Mouse (Mus musculus) A20 (cell line): ENCODE measurements at regions not wholly inside any gene's neighbourhood (a gene's known extent, or its start where the extent isn't known, plus 50 kb on each side); places are given as distances from the start of the nearest gene placed in this dataset.
"Not testable (repeated sequence)": the region's sequence is repeated elsewhere in the genome, so short reads cannot be mapped to it uniquely, and the experiment has no call there.

Experiments used
- DNase-seq: peaks from one replicate; pipeline ENCODE4 v3.0.0-alpha.2; 2011; ENCODE audit warnings: low read depth, low spot score

GRCm38 (mm10) chr9:113177918-113178235 lies 530.2 kb downstream of the Pdcd6ip start:
- DNase-seq: no peak

GRCm38 (mm10) chr9:113177181-113177917 lies 530.7 kb downstream of the Pdcd6ip start:
- no peak for DNase-seq

- DNase-seq: no peak
Measured at GRCm38 (mm10) chr9:113171767-113172405, 536.2 kb downstream of the Pdcd6ip start.

- no peak for DNase-seq
Measured at GRCm38 (mm10) chr9:113162897-113163874, 544.9 kb downstream of the Pdcd6ip start.

- DNase-seq: no peak
Measured at GRCm38 (mm10) chr9:113160011-113160410, 548.0 kb downstream of the Pdcd6ip start.

GRCm38 (mm10) chr9:113158080-113158479 lies 550.0 kb downstream of the Pdcd6ip start:
- no peak for DNase-seq

GRCm38 (mm10) chr9:113157474-113158076 lies 550.5 kb downstream of the Pdcd6ip start:
- no peak for DNase-seq

GRCm38 (mm10) chr9:113156707-113157106 lies 551.4 kb downstream of the Pdcd6ip start:
- no peak for DNase-seq

GRCm38 (mm10) chr9:113149084-113149483 lies 559.0 kb downstream of the Pdcd6ip start:
- DNase-seq: no peak

GRCm38 (mm10) chr9:113146571-113146970 lies 561.5 kb downstream of the Pdcd6ip start:
- no peak for DNase-seq

- DNase-seq: no peak
Measured at GRCm38 (mm10) chr9:113145036-113145435, 563.0 kb downstream of the Pdcd6ip start.

- no peak for DNase-seq
Measured at GRCm38 (mm10) chr9:113134611-113135010, 573.4 kb downstream of the Pdcd6ip start.

GRCm38 (mm10) chr9:113123004-113123692 lies 584.9 kb downstream of the Pdcd6ip start:
- DNase-seq: no peak

GRCm38 (mm10) chr9:113122253-113122749 lies 585.8 kb downstream of the Pdcd6ip start:
- no peak for DNase-seq

- DNase-seq: no peak
Measured at GRCm38 (mm10) chr9:113120385-113120784, 587.7 kb downstream of the Pdcd6ip start.

GRCm38 (mm10) chr9:113119721-113120120 lies 588.3 kb downstream of the Pdcd6ip start:
- DNase-seq: no peak

GRCm38 (mm10) chr9:113115576-113115975 lies 592.5 kb downstream of the Pdcd6ip start:
- DNase-seq: no peak

GRCm38 (mm10) chr9:113112753-113113152 lies 595.3 kb downstream of the Pdcd6ip start:
- no peak for DNase-seq

- no peak for DNase-seq
Measured at GRCm38 (mm10) chr9:113101733-113102132, 606.3 kb downstream of the Pdcd6ip start.

- no peak for DNase-seq
Measured at GRCm38 (mm10) chr9:113100641-113101040, 607.4 kb downstream of the Pdcd6ip start.

GRCm38 (mm10) chr9:113095421-113095820 lies 612.6 kb downstream of the Pdcd6ip start:
- not testable (repeated sequence) for DNase-seq
